Mouse (Mus musculus): ENCODE results near the gene Trmt6. TPM values are rescaled to one million over a fixed set of nuclear protein-coding genes. Genes with fewer than 3 reads are reported as not detected.

Gene Trmt6
- polyA plus RNA-seq (2014; fragmentation: Illumina TruSeq; extraction: RNeasy Lipid Tissue Mini Kit (QIAGEN cat#74804); ENCODE audit: low read depth, low replicate concordance) = 30.2 TPM

DNA sequence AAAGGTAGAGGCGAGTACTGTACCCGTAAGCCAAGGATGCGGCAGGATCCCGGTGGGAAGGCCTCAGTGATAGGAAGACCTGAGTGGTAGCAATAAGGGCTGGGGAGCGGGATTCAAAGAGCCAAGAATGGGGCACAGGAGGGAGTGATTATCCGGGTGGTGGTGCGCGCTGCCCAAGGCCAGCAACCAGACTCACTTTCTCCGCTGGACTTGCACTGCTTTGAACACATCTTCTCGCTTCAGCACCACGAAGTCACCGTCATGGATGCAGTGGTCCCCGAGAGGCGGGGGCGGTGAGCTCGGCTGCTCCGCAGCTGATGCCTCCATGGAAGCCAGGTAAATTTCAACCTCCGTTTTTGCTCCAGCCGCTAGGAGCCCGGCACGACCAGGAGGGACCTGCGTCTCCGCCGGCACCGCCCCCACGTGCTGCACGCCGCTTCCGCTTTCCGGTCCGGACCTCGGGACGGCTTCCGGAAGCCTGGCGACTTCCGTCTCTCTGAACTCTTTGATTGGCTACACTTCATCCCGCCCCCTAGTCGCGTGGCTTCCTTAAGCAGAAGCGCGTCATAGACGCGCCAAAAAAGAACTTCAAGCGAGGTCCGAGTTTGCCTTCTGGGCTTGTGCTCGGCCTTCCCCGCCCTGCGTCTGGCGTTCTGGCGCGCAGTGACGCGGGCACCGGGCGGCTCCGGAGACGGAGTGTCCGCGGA is at the start of gene Trmt6, which contains the start of gene Mcm8:
TSS of gene Trmt6 (minus strand) at position 448 of the 707 bp plus-strand sequence.
TSS of gene Mcm8 (plus strand) at position 534 of the 707 bp plus-strand sequence.

DNA sequence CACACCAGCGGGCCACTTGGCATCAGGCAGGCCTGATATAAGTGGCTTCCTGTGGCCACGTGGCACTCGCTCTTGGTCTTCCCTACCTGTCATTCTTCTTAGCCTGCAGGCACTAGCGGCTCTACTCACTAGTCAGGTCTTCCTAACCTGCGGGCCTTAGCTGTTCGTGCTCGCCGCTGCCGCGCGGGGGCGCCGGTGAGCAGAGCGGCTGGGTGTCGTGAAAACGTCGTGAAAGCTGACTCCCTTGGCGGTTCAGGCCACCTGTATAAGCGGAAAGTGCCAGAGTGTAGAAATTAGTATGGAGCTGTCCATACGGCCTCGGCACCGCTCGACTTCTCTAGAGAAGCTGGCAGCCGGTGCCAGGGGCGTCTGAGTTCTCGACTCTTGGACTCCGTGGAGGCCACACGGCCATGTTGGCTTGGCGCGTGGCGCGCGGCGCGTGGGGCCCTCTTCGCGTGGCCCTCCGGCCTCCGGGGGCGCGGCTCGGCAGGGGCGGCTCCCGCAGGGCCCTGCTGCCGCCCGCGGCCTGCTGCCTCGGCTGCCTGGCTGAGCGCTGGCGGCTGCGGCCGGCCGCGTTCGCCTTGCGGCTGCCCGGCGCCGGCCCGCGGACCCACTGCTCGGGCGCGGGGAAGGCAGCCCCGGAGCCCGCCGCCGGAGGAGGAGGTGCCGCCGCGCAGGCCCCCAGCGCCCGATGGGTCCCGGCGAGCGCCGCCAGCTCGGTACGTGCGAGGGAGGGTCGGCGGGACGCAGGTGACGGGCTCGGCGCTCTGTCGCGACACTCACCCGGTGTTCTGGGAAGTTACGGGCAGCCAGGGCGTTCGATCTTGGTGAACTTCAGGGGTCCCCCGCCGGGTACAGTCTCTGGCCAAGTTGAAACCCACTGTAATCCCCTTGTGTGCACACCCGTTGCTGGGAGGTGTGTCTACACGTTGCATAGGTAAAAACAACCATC is 30.8 kb upstream of the Trmt6 start, which contains the start of gene Crls1:
TSS of gene Crls1 (plus strand) at position 260 of the 952 bp plus-strand sequence.

DNA sequence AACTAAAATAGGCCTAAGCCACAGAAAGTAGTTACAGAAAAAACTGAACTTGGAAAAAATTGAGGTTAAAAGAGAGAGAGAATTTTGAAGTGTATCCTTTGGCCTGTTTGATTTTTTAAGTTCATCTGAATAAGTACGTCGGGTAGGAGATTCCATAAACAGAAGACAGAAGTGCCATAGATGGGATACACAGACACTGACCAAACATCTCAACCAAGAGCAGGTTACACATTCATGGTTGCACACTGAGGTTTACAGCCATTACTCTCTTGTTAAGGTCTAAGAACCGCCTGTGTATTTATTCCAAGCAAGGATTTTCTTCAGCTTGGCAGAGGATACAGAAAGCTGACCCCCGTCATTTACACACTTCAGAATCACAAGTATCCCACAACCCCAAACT is 34.9 kb downstream of the Trmt6 start, which contains the start of gene Chgb:
TSS of gene Chgb (plus strand) at position 301 of the 400 bp plus-strand sequence.

Other genes with a start within 250 kb of the Trmt6 start
- 48.5 TPM for gene Gpcpd1, start 228.3 kb downstream of the Trmt6 start, polyA plus RNA-seq (2014; fragmentation: Illumina TruSeq; extraction: RNeasy Lipid Tissue Mini Kit (QIAGEN cat#74804); ENCODE audit: low read depth, low replicate concordance)
- gene Shld1, start 129.1 kb downstream of the Trmt6 start, polyA plus RNA-seq (2014; fragmentation: Illumina TruSeq; extraction: RNeasy Lipid Tissue Mini Kit (QIAGEN cat#74804); ENCODE audit: low read depth, low replicate concordance) = 6.6 TPM
- not detected for gene Chgb, start 34.8 kb downstream of the Trmt6 start, polyA plus RNA-seq (2014; fragmentation: Illumina TruSeq; extraction: RNeasy Lipid Tissue Mini Kit (QIAGEN cat#74804); ENCODE audit: low read depth, low replicate concordance)
- gene Mcm8, start 86 bp upstream of the Trmt6 start, polyA plus RNA-seq (2014; fragmentation: Illumina TruSeq; extraction: RNeasy Lipid Tissue Mini Kit (QIAGEN cat#74804); ENCODE audit: low read depth, low replicate concordance) = 4.3 TPM
- 179 TPM for gene Crls1, start 30.6 kb upstream of the Trmt6 start, polyA plus RNA-seq (2014; fragmentation: Illumina TruSeq; extraction: RNeasy Lipid Tissue Mini Kit (QIAGEN cat#74804); ENCODE audit: low read depth, low replicate concordance)
- gene Lrrn4, start 64.8 kb upstream of the Trmt6 start, polyA plus RNA-seq (2014; fragmentation: Illumina TruSeq; extraction: RNeasy Lipid Tissue Mini Kit (QIAGEN cat#74804); ENCODE audit: low read depth, low replicate concordance) = 0.20 TPM
- gene Fermt1, start 129.9 kb upstream of the Trmt6 start, polyA plus RNA-seq (2014; fragmentation: Illumina TruSeq; extraction: RNeasy Lipid Tissue Mini Kit (QIAGEN cat#74804); ENCODE audit: low read depth, low replicate concordance) = 18.8 TPM